Mouse (Mus musculus) layer of hippocampus, adult 9-10 months (tissue): ENCODE data around the gene Ostf1.

Source experiments
- DNase-seq: peaks from one replicate; pipeline ENCODE4 v3.0.0; 2022; ENCODE audit warnings: low spot score

Gene Ostf1

GRCm38 (mm10) chr19:18567936-18568827, 63.4 kb downstream of the Ostf1 start:
- DNase-seq: no peak

DNA sequence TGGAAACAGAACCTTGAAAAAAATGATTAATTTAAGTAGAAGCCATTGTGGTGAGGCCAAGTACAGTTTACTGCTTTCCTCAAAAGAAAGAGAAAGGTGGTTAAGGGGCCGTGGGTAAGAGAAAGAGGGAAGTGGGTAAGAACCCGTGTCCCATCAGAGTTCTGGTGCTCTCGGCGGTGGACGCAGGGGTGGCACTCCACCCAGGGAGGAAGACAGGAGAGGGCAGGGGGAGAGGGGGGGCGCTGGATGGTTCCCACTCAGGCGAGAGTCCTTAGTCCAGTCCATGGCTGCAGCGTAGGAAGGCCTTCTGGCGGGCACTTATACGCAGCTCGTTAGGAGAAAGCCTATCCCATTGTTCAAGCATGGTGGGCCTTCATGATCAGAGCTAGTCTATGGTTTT, 64.1 kb downstream of the Ostf1 start:
- DNase-seq: no peak

- DNase-seq: no peak
Observed at GRCm38 (mm10) chr19:18557708-18558107, 73.9 kb downstream of the Ostf1 start.

- no peak for DNase-seq
Observed at GRCm38 (mm10) chr19:18555645-18556044, 76.0 kb downstream of the Ostf1 start.

DNA sequence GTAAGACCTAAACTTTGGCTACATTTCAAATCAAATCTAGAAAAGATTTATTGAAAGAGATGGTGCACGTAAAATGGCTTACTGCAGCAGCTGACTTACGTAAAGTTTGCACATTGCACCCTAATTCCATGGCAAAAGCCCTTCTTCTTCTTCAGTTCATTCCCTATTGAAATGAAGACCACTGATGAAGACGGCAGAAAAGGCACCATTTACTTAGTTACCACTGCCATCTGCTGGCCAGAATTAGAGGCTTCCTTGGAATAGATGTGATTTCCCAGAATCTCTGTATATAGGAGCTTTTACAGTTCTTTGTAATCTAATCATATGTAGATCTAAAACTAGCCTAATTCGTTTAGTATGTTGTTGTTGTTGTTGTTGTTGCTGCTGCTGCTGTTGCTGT, 83.0 kb downstream of the Ostf1 start:
- peak; percentile 87 for DNase-seq
